Mouse (Mus musculus) layer of hippocampus, adult 2 months (tissue): Measurements from ENCODE around the gene Cuedc1. TPM values are rescaled to one million over a fixed set of nuclear protein-coding genes. Genes with fewer than 3 reads are reported as not detected.
A peak's percentile ranks its signal among the peaks of the same experiment; 100 is the strongest.

Experiments
- DNase-seq, 2 experiments: peaks; one replicate each; pipeline ENCODE4 v3.0.0; 2022; ENCODE audit warnings: low spot score in 2 of 2
- H3K27ac ChIP-seq: fragments of 200-600 bp; 2 replicates; pipeline ENCODE4 v1.8.1; 2022
- H3K4me3 ChIP-seq: fragments of 200-600 bp; 2 replicates; pipeline ENCODE4 v1.8.1; 2022; ENCODE audit warnings: mild to moderate bottlenecking
- CTCF ChIP-seq: fragments of 200-600 bp; conservative IDR thresholded peaks from 2 replicates; pipeline ENCODE4 v1.8.1; 2022; ENCODE audit warnings: antibody characterized with exemption, mild to moderate bottlenecking, moderate library complexity
- total RNA-seq, 2 experiments: library from RNA; stranded (reverse); gene quantifications; 2 replicates each; pipeline ENCODE4 v1.2.3; 2021

Cuedc1 gene
- total RNA-seq, 2 experiments from 2014 or later, result 31.1 to 35.3 TPM

- H3K27ac ChIP-seq, result 0 out of 2 replicates have a peak overlapping the region, but pooled peaks have one; percentile 28
- TF ChIP-seq CTCF, result no peak
These were observed 50.3 kb downstream of the Cuedc1 start for GRCm38 (mm10) chr11:88148015-88148637.

GRCm38 (mm10) chr11:88148638-88149279 lies 50.9 kb downstream of the Cuedc1 start:
- DNase-seq, result peak; percentile 24 to 37
- Histone ChIP-seq H3K4me3 (no peak overlapping the region), H3K27ac (peak overlapping the region; percentile 80)
- no peak for TF ChIP-seq CTCF

More at GRCm38 (mm10) chr11:88148015-88148637, 50.3 kb downstream of the Cuedc1 start:
- DNase-seq, result no peak
- H3K4me3 ChIP-seq, result no peak overlapping the region

- DNase-seq, result no peak
- TF ChIP-seq CTCF, result no peak
- H3K4me3 ChIP-seq, result no peak overlapping the region
- peak overlapping the region; percentile 74 for H3K27ac ChIP-seq
These were observed 53.7 kb downstream of the Cuedc1 start for GRCm38 (mm10) chr11:88151379-88152155.

GRCm38 (mm10) chr11:88153880-88154279 lies 56.0 kb downstream of the Cuedc1 start:
- H3K27ac ChIP-seq, result peak overlapping the region; percentile 5; the same call in 1 of the 2 replicates
- TF ChIP-seq CTCF, result no peak
- no peak for DNase-seq
- H3K4me3 ChIP-seq, result no peak overlapping the region

- H3K4me3 ChIP-seq, result no peak overlapping the region
- TF ChIP-seq CTCF, result no peak
- peak overlapping the region; percentile 28; the same call in 1 of the 2 replicates for H3K27ac ChIP-seq
- no peak for DNase-seq
These were observed 56.6 kb downstream of the Cuedc1 start for GRCm38 (mm10) chr11:88154500-88154899.

- peak; percentile 48 to 74 for DNase-seq
- H3K4me3 ChIP-seq, result no peak overlapping the region
- TF ChIP-seq CTCF, result no peak
- peak overlapping the region; percentile 77 for H3K27ac ChIP-seq
These were observed 57.6 kb downstream of the Cuedc1 start for GRCm38 (mm10) chr11:88155451-88155850.

- DNase-seq, result no peak
- Histone ChIP-seq H3K4me3 (no peak overlapping the region), H3K27ac (peak overlapping the region; percentile 77)
- no peak for TF ChIP-seq CTCF
These were observed 58.1 kb downstream of the Cuedc1 start for GRCm38 (mm10) chr11:88155998-88156397.

- H3K4me3 ChIP-seq, result no peak overlapping the region
- H3K27ac ChIP-seq, result peak overlapping the region; percentile 77
- TF ChIP-seq CTCF, result no peak
- no peak for DNase-seq
These were observed 58.5 kb downstream of the Cuedc1 start for GRCm38 (mm10) chr11:88156403-88156802.

- no peak for TF ChIP-seq CTCF
- Histone ChIP-seq H3K27ac (peak overlapping the region; percentile 91), H3K4me3 (no peak overlapping the region)
- DNase-seq, result no peak
These were observed 61.0 kb downstream of the Cuedc1 start for GRCm38 (mm10) chr11:88158842-88159246.

GRCm38 (mm10) chr11:88159389-88159788 lies 61.5 kb downstream of the Cuedc1 start:
- no peak for TF ChIP-seq CTCF
- peak overlapping the region; percentile 91 for H3K27ac ChIP-seq
- H3K4me3 ChIP-seq, result no peak overlapping the region
- DNase-seq, result peak in 1 of 2 experiments; percentile 34

GRCm38 (mm10) chr11:88160316-88160715 lies 62.5 kb downstream of the Cuedc1 start:
- DNase-seq, result no peak
- H3K27ac ChIP-seq, result peak overlapping the region; percentile 91
- no peak for TF ChIP-seq CTCF
- no peak overlapping the region for H3K4me3 ChIP-seq

GRCm38 (mm10) chr11:88161051-88161581 lies 63.3 kb downstream of the Cuedc1 start:
- H3K4me3 ChIP-seq, result peak overlapping the region; percentile 57
- DNase-seq, result peak; percentile 47 to 57
- no peak for TF ChIP-seq CTCF
- H3K27ac ChIP-seq, result peak overlapping the region; percentile 91
